Mouse (Mus musculus): ENCODE data around the gene H2-M10.2.
"Not testable (repeated sequence)": the region's sequence is repeated elsewhere in the genome, so short reads cannot be mapped to it uniquely, and the experiment has no call there.

The H2-M10.2 gene

DNA sequence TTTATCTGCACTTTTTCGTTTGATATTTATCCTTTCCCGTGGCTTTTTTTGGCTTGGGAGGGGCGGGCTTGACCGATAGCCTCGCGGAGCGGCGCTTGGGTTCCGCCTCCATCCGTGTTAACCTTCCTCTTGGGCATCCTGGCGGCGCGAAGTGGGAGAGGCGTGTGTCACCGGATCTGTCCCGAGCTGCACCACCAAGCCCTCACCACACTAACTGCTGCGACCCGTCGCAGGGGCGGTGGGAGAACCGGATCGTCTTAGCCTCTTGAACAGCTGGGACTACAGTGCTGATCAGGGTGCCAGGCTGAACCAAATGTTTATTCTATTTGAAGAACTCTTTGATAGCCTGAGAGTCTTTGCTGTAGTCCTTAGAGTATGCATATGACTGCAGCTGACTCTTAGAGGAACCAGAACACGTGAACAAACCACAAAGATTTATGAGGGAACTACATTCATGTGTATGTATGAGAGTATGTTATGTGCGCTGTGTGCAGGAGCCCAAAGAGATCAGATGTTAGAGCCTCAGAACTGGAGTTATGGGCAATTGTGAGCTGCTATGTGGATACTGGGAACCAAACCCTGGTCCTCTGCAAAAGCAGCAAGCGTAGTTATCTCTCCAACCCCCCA, 33.9 kb downstream of the H2-M10.2 start:
- no peak for DNase-seq (ENCODE audit: low spot score in 2 of 2)

DNA sequence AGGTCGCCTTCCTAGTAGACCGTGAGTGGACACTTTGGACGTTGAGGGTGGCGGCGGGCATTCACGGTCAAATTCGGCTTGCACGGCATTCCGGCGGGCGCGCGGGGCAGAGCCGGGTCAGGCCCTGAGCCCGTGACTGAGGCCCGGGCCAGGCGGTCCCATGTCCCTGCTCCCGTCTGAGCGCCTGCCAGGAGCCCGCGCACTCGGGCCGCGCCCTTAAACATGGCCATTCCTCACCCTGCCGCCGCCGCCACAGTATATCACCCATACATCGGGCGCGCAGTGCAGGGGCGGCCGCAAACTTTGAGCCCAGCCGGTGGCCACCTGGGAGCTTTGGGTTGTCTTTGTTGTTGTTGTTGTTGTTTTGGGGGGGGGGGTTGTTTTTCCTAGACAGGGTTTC, 37.4 kb downstream of the H2-M10.2 start:
- no peak for DNase-seq (ENCODE audit: low spot score in 2 of 2)

DNA sequence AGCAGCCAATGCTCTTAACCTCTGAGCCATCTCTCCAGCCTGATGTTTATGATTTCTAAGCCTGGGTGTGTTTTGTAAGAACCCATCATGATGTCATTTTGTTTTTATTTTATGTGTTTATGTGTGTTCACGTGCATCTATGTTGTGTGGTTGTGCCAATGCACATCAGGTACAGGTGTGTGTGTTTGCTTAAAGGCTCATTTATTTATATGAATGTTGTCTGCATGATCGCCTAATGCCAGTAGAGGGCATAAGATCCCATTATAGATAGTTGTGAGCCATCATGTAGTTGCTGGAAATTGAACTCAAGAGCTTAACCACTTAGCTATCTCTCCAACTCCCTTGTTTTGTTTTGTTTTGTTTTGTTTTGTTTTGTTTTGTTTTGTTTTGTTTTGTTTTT, 40.5 kb downstream of the H2-M10.2 start:
- DNase-seq (ENCODE audit: low spot score in 2 of 2): no peak

DNA sequence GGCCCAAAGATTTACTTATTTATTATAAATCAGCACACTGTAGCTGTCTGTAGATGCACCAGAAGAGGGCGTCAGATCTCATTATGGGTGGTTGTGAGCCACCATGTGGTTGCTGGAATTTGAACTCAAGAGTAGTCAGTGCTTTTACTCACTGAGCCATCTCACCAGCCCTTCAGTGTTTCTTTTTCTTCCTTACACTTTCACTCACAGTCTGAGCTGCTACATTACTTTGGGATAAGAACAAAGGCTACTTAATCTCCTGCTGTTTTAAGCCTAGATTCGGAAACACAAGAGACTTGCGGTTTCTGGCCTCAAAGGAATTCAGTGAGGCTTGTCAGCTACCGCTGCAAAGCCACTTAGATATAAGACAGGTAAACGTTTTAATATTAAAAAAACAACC, 42.3 kb downstream of the H2-M10.2 start:
- no peak for DNase-seq (ENCODE audit: low spot score in 2 of 2)

DNA sequence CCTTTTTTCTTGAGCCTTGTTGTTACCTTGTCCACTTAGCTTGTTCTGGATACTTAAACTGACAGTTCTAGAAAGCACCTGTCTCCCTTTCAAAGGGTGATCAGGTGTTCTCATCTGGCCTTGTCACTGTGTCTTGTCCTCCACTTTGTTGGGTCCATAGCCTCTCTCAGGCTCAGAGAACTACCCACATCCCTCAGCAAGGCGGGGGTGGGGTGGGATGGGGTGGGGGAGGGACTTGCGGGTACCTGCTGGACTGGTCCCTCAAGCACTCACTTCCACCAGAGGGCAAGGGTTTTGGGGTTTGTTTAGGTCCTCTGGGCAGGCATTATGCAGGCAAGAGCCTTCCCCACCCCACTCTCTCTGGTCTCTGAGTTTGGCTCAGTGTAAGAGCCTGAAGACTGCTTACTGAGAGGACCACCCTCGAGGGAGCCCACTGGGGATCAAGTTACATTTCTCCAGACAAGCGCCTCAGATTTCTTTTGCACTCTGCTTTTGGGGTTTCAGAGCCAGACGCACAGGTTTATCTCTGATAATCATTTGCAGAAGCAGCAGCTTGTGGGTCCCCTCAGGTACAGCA, 45.6 kb downstream of the H2-M10.2 start:
- no peak for DNase-seq (ENCODE audit: low spot score in 2 of 2)

DNA sequence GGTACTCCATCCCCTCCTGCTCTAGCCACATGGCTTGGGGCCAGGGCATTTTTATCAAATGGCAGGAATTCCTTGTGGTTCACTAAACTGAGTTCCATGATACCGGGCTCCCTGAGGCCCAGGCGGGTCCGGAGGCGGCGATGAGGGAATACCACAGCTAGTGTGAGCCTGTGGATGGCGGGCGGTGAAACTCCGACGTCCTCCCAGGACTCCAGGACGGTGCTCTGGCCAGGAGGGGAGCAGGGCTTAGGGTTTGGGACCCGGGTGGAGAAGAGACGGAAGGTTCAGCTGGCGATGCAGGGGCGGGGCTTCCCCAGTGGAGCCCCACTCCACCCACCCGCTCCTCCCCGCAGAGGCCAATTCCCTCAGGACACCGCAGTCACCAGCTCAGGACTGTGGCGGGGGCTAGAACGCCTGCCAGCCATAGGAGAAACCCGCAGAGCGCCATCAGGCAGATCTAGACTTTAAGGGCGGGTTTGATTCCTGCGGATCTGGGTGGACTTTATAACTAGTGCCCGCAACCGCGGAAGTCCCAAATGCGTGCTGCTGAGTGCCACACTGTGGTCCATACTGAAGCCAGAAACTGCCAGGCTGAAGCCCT, 48.9 kb downstream of the H2-M10.2 start:
- no peak for DNase-seq (ENCODE audit: low spot score in 2 of 2)

DNA sequence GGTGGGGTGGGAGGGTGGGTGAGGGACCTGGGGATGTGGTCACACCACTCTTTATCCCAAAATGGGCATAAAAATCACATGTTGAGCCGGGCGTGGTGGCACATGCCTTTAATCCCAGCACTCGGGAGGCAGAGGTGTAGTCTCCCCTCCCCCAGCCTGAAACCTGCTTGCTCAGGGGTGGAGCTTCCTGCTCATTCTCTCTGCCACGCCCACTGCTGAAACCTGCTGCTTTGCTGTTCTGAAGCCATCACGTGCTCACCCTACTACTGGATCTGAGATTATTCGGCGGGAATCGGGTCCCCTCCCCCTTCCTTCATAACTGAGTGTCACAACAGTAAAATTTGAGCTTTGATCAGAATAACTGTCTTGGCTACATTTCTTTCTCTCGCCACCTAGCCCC, 51.0 kb downstream of the H2-M10.2 start:
- DNase-seq (ENCODE audit: low spot score in 2 of 2): not testable (repeated sequence)

Data from frontal cortex, postnatal 14 days (tissue).